Mouse (Mus musculus): ENCODE data around the gene Glis3. TPM values are rescaled to one million over a fixed set of nuclear protein-coding genes. Genes with fewer than 3 reads are reported as not detected.

The Glis3 gene
- total and polyA plus RNA-seq, 3 experiments, result not detected

DNA sequence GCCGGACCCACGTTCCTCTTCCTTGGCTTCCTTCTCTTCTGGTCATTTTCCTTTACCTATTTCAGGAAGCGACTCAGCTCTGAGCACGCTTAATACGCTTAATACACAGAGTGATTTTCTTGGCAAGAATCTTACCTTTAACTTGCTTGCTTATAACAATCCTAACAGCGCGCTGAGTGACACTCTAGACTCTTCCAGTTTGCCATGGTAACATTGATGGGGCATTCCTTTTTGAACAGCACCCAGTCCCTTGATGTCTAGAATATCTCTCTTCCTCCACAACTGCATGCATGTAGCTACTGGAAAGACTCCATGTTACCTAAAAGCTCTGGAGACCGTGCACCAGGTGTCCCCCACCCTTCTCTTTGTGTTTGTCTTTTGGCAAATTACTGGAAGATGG is 225.5 kb downstream of the Glis3 start:
- H3K27ac ChIP-seq (ENCODE audit: control insufficient read depth, low read depth, low read length), result no peak overlapping the region
- H3K9me3 ChIP-seq (replicated peaks; ENCODE audit: insufficient read depth, low read length), result no peaks in the 10 kb centered on the region
- H3K36me3 ChIP-seq (ENCODE audit: control insufficient read depth in 1 of 2, insufficient read depth in 2 of 2, low read length in 2 of 2), result no peaks in the 10 kb centered on the region
- no peaks in the 10 kb centered on the region for H3K27me3 ChIP-seq (ENCODE audit: control insufficient read depth in 1 of 2, insufficient read depth in 2 of 2, low read length in 2 of 2)
- H3K4me3 ChIP-seq (ENCODE audit: control insufficient read depth in 1 of 2, insufficient read depth in 1 of 2, low read depth in 2 of 2, low read length in 2 of 2), result no peak overlapping the region
- no peak for TF ChIP-seq ZNF384 (IDR thresholded peaks at IDR 0.05; ENCODE audit: low read depth, low read length)
- TF ChIP-seq KAT2A (conservative IDR thresholded peaks at IDR 0.05; ENCODE audit: low read depth, low read length), result no peak
- TF ChIP-seq TBP (IDR thresholded peaks at IDR 0.05; ENCODE audit: low read depth, low read length), result no peak
- TF ChIP-seq JUND (IDR thresholded peaks at IDR 0.05; ENCODE audit: low read depth, low read length), result no peak
- TF ChIP-seq MEF2A (IDR thresholded peaks at IDR 0.05; ENCODE audit: extremely low read depth, insufficient replicate concordance, low read depth, low read length, poor library complexity, severe bottlenecking), result no peak
- TF ChIP-seq BHLHE40 (IDR thresholded peaks at IDR 0.05; ENCODE audit: borderline replicate concordance, low read depth, low read length), result no peak
- no peak for TF ChIP-seq ZMIZ1 (IDR thresholded peaks at IDR 0.05; ENCODE audit: low read depth, low read length)
- TF ChIP-seq ZKSCAN1 (IDR thresholded peaks at IDR 0.05; ENCODE audit: low read depth, low read length), result no peak
- no peak for TF ChIP-seq UBTF (IDR thresholded peaks at IDR 0.05; ENCODE audit: borderline replicate concordance, insufficient read depth, low read depth, low read length)
- no peak for TF ChIP-seq ETS1 (IDR thresholded peaks at IDR 0.05; ENCODE audit: low read depth, low read length)
- no peak for TF ChIP-seq ZC3H11A (IDR thresholded peaks at IDR 0.05; ENCODE audit: low read depth, low read length)
- no peak for TF ChIP-seq MYC (IDR thresholded peaks at IDR 0.05; ENCODE audit: low read depth, low read length)
- TF ChIP-seq CHD1 (IDR thresholded peaks at IDR 0.05; ENCODE audit: low read depth, low read length), result no peak
- no peak for TF ChIP-seq MAZ (IDR thresholded peaks at IDR 0.05; ENCODE audit: low read depth, low read length)
- no peak for TF ChIP-seq USF2 (IDR thresholded peaks at IDR 0.05; ENCODE audit: borderline replicate concordance in 1 of 2, insufficient read depth in 1 of 2, low read depth in 1 of 2, low read length in 2 of 2)
- no peak for TF ChIP-seq CHD2 (IDR thresholded peaks at IDR 0.05; ENCODE audit: low read length)
- no peak for TF ChIP-seq E2F4 (IDR thresholded peaks at IDR 0.05; ENCODE audit: borderline replicate concordance, low read depth, low read length)
- H3K79me2 ChIP-seq (ENCODE audit: control insufficient read depth, insufficient read depth, low read length, poor library complexity), result no peaks in the 10 kb centered on the region
- DNase-seq (ENCODE audit: low read depth, low spot score), result no peak
- H3K4me1 ChIP-seq (ENCODE audit: control insufficient read depth in 1 of 2, insufficient read depth in 2 of 2, low read length in 2 of 2), result no peaks in the 10 kb centered on the region
- no peak overlapping the region for H3K9ac ChIP-seq (ENCODE audit: control insufficient read depth, low read depth, low read length, poor library complexity, severe bottlenecking)

DNA sequence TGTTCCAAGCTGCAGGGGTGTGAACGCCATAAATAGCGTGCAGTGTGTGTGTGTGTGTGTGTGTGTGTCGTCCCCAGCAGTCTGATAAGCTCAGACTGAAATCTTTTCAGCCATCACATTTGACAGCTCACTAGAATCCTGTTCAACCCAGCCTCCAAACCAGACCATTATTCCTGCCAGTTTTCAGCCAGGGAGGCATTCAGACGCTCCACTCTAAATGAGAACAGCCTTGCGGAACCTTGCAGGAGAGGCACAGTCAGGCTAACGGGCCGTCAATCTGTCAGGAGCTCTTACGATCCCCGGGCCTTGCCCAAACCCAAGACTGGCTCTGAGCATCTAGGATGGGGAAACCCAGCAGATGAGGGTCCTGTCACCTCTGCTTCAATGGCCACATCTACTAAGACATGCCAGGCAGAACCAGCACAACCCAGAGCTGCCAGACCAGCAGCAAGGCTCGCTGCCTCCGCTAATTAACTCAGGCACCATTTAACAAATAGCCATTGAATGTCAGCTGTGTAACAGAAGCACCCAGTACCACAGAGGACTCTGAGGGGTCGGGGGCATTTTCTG is 226.8 kb downstream of the Glis3 start:
- Histone ChIP-seq H3K27me3 (ENCODE audit: control insufficient read depth in 1 of 2, insufficient read depth in 2 of 2, low read length in 2 of 2) (no peaks in the 10 kb centered on the region), H3K79me2 (ENCODE audit: control insufficient read depth, insufficient read depth, low read length, poor library complexity) (no peaks in the 10 kb centered on the region), H3K4me1 (ENCODE audit: control insufficient read depth in 1 of 2, insufficient read depth in 2 of 2, low read length in 2 of 2) (no peaks in the 10 kb centered on the region), H3K36me3 (ENCODE audit: control insufficient read depth in 1 of 2, insufficient read depth in 2 of 2, low read length in 2 of 2) (no peaks in the 10 kb centered on the region), H3K9ac (ENCODE audit: control insufficient read depth, low read depth, low read length, poor library complexity, severe bottlenecking) (no peak overlapping the region), H3K4me3 (ENCODE audit: control insufficient read depth in 1 of 2, insufficient read depth in 1 of 2, low read depth in 2 of 2, low read length in 2 of 2) (no peak overlapping the region), H3K27ac (ENCODE audit: control insufficient read depth, low read depth, low read length) (no peak overlapping the region), H3K9me3 (replicated peaks; ENCODE audit: insufficient read depth, low read length) (no peaks in the 10 kb centered on the region)
- TF ChIP-seq MYC (IDR thresholded peaks at IDR 0.05; ENCODE audit: low read depth, low read length), result no peak
- TF ChIP-seq MAX (IDR thresholded peaks at IDR 0.05; ENCODE audit: low read length), result no peak
- TF ChIP-seq POLR2AphosphoS5 (IDR thresholded peaks at IDR 0.05; ENCODE audit: borderline replicate concordance, low read depth, low read length), result no peak
- no peak for TF ChIP-seq ZMIZ1 (IDR thresholded peaks at IDR 0.05; ENCODE audit: low read depth, low read length)
- no peak for TF ChIP-seq CTCF (IDR thresholded peaks at IDR 0.05 in 2 of 3, conservative IDR thresholded peaks at IDR 0.05 in 1 of 3; ENCODE audit: control insufficient read depth in 1 of 3, insufficient read depth in 1 of 3, low read depth in 2 of 3, low read length in 3 of 3, poor library complexity in 1 of 3, severe bottlenecking in 1 of 3)
- TF ChIP-seq GATA1 (IDR thresholded peaks at IDR 0.05; ENCODE audit: low read depth, low read length), result no peak
- no peak for TF ChIP-seq MAFK (IDR thresholded peaks at IDR 0.05; ENCODE audit: borderline replicate concordance, low read depth, low read length)
- TF ChIP-seq TAL1 (IDR thresholded peaks at IDR 0.05; ENCODE audit: low read length), result no peak
- no peak for TF ChIP-seq ZNF384 (IDR thresholded peaks at IDR 0.05; ENCODE audit: low read depth, low read length)
- TF ChIP-seq ZKSCAN1 (IDR thresholded peaks at IDR 0.05; ENCODE audit: low read depth, low read length), result no peak
- TF ChIP-seq MYB (IDR thresholded peaks at IDR 0.05; ENCODE audit: low read depth, low read length), result no peak
- TF ChIP-seq NELFE (IDR thresholded peaks at IDR 0.05; ENCODE audit: low read depth, low read length), result no peak
- no peak for TF ChIP-seq NRF1 (IDR thresholded peaks at IDR 0.05; ENCODE audit: insufficient read depth, low read depth, low read length, poor library complexity, severe bottlenecking)
- no peak for TF ChIP-seq USF2 (IDR thresholded peaks at IDR 0.05; ENCODE audit: borderline replicate concordance in 1 of 2, insufficient read depth in 1 of 2, low read depth in 1 of 2, low read length in 2 of 2)
- TF ChIP-seq RAD21 (IDR thresholded peaks at IDR 0.05; ENCODE audit: low read depth, low read length), result no peak
- no peak for DNase-seq (ENCODE audit: low read depth, low spot score)

All from MEL (cell line).